Mouse (Mus musculus): Measurements from ENCODE around the gene Plekhh2. TPM values are rescaled to one million over a fixed set of nuclear protein-coding genes. Genes with fewer than 3 reads are reported as not detected.

The Plekhh2 gene
- polyA plus RNA-seq, 1 experiment from 2014 or later = 0.45 TPM

DNA sequence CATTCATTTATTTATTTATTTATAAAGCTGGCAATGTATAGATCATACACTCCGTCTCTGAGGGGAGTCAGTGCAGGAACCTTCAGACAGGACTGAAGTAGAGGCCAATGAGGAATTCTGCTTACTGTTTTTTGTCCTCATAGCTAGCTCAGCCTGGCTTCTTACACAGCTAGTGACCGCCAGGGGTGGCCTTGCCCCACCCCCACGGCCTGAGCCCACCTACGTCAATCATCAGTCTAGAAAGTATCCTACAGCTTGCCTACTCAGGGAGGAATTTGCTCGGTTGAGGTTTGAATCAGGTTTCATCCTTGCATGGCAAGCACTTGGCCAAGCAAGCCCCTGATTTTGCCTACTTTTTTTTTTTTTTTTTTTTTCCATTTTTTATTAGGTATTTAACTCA is 4.2 kb downstream of the Plekhh2 start:
- H3K9ac ChIP-seq = no peak overlapping the region
- H3K4me1 ChIP-seq (replicated peaks) = 0 out of 2 replicates have a peak, but pooled peaks cover 3% of the 10 kb centered on the region
- no peak for ATAC-seq (ENCODE audit: insufficient read depth)
- H3K9me3 ChIP-seq (replicated peaks) = no peaks in the 10 kb centered on the region
- H3K36me3 ChIP-seq (replicated peaks) = no peaks in the 10 kb centered on the region
- H3K4me3 ChIP-seq (replicated peaks) = no peak overlapping the region
- no peak overlapping the region for H3K4me2 ChIP-seq
- peaks cover 25% of the 10 kb centered on the region for H3K27me3 ChIP-seq
- no peak overlapping the region for H3K27ac ChIP-seq (replicated peaks)
- 56% methylated on average over 5 of the region's 5 CpGs for WGBS (ENCODE audit: insufficient replicate concordance)

DNA sequence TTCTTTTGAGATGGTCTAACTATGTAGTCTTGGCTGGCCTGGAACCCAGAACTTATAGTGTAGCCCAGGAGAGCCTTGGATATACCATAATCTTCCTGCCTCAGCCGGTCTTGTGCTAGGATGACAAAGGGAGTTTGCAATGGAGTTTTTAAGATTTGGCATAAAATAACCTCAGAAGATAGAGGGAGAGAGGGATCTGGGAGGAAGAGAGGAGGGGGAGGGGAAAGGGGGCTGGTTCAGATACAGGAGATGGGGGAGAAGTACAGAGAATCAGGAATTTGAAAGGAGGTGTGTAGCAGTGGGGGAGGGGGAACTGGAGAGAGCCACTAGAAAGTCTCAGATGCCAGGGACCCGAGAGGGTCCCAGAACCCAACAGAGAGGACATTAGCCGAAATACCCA is 7.7 kb downstream of the Plekhh2 start:
- H3K4me3 ChIP-seq (replicated peaks) = no peak overlapping the region
- ATAC-seq (ENCODE audit: insufficient read depth) = no peak
- no peak overlapping the region for H3K9ac ChIP-seq
- peaks cover 1% of the 10 kb centered on the region; the same call in 1 of the 2 replicates for H3K27me3 ChIP-seq
- no peak overlapping the region for H3K4me2 ChIP-seq
- no peaks in the 10 kb centered on the region for H3K4me1 ChIP-seq (replicated peaks)
- H3K36me3 ChIP-seq (replicated peaks) = no peaks in the 10 kb centered on the region
- 60% methylated on average over 3 of the region's 3 CpGs for WGBS (ENCODE audit: insufficient replicate concordance)
- H3K27ac ChIP-seq (replicated peaks) = no peak overlapping the region
- H3K9me3 ChIP-seq (replicated peaks) = no peaks in the 10 kb centered on the region

DNA sequence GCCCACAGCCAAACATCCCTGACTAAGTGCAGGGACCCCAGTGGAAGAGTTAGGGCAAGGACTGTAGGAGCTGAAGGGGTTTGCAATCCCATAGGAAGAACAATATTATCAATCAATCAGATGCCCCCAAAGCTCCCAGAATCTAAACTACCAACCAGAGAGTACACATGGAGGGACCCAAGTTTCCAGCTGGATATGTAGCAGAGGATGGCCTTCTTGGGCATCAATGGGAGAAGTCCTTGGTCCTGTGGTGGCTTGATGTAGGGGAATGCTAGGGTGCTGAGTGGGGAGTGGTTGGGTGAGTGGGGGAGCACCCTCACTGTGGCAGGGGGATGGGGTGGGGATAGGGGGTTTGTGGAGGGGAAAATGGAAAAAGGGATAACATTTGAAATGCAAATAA is 8.4 kb downstream of the Plekhh2 start:
- Histone ChIP-seq H3K27ac (replicated peaks) (no peak overlapping the region), H3K9me3 (replicated peaks) (no peaks in the 10 kb centered on the region), H3K4me2 (no peak overlapping the region), H3K4me1 (replicated peaks) (no peaks in the 10 kb centered on the region), H3K4me3 (replicated peaks) (no peak overlapping the region), H3K36me3 (replicated peaks) (no peaks in the 10 kb centered on the region), H3K27me3 (no peaks in the 10 kb centered on the region), H3K9ac (no peak overlapping the region)
- no peak for ATAC-seq (ENCODE audit: insufficient read depth)

DNA sequence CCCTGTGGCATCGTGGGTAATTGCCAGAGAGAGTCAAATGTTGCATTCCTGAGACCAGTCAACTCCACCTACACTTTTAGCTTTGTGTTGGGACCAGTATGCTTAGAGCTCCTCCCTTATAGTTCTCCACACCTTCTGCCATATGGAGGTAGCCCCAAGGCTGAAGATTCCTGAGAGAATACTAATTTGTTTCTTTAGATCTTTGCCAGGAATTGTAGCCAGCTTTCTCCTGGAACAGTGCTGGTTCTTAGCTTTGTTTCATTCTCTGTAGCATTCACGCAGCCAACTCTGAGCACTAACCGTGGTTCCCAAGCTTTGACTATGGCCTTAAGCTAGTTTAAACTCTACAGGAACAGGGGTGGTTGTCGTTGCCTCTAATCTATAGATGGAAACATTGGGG is 17.7 kb downstream of the Plekhh2 start:
- H3K27ac ChIP-seq (replicated peaks) = no peak overlapping the region
- H3K4me2 ChIP-seq = no peak overlapping the region
- H3K4me1 ChIP-seq (replicated peaks) = no peaks in the 10 kb centered on the region
- no peak overlapping the region for H3K4me3 ChIP-seq (replicated peaks)
- WGBS (ENCODE audit: insufficient replicate concordance) = 57% methylated on average over 4 of the region's 4 CpGs
- no peaks in the 10 kb centered on the region for H3K9me3 ChIP-seq (replicated peaks)
- no peak for ATAC-seq (ENCODE audit: insufficient read depth)
- no peak overlapping the region for H3K9ac ChIP-seq
- no peaks in the 10 kb centered on the region for H3K36me3 ChIP-seq (replicated peaks)
- H3K27me3 ChIP-seq = no peaks in the 10 kb centered on the region

DNA sequence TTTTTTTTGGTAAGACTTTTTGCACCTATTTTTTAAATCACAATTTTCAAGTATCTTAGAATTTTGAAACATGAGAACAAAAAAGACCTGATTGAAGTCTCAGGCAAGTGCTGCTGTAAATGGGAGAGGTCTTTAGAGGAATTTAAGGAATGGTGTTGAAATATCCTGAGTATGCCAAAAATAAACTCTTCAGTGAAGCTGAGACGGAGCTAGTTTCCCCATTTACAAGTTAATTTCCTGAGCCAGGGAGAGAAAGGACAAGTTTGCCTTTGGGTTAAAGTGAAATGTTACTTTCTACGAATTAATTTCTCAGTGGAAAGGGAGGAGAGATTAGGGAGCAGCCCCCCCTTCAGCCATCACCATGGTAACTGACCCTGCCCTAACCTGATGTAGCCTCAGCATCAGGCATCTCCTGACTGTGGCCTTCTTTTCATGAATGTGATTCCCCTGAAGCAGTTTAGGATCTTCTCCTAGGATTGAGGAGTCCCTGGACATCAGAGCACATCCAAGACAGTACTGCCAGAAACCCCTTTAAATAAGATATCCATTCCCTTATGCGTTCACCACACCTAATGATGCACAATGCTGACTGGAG is 18.6 kb downstream of the Plekhh2 start:
- H3K27ac ChIP-seq (replicated peaks) = no peak overlapping the region
- WGBS (ENCODE audit: insufficient replicate concordance) = 33% methylated on average over 3 of the region's 3 CpGs

DNA sequence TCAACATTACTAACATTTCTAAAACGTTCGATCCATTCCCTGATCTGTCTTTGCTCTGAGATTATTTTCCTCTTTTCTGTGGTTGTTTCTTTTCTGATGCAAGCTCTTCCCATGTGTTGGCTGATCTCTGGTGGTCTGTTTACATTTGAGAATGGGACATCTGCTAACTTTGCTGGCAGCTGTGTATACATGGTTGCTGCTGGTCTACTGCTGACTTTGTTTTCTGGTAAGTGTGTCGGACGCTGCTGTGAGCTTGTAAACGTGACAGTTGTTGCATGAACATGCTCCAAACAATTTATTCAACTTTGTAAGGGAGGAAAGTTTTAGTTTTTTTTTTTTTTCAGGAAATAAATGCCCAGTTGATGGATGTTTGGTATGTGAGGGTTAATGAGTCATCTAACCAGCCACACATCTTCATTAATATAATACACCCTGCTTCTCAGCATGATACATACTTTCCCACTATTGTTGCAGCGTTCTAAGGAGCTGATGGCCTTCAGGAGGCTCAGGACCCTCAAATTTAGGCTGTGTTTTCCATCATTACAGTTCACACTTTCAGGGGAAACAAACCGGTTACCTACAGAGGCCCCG is 21.3 kb downstream of the Plekhh2 start:
- no peaks in the 10 kb centered on the region for H3K27me3 ChIP-seq
- no peak overlapping the region for H3K9ac ChIP-seq
- ATAC-seq (ENCODE audit: insufficient read depth) = no peak
- H3K4me2 ChIP-seq = no peak overlapping the region
- 55% methylated on average over 8 of the region's 8 CpGs for WGBS (ENCODE audit: insufficient replicate concordance)
- H3K27ac ChIP-seq (replicated peaks) = no peak overlapping the region
- no peaks in the 10 kb centered on the region for H3K4me1 ChIP-seq (replicated peaks)
- no peak overlapping the region for H3K4me3 ChIP-seq (replicated peaks)
- no peaks in the 10 kb centered on the region for H3K9me3 ChIP-seq (replicated peaks)
- H3K36me3 ChIP-seq (replicated peaks) = no peaks in the 10 kb centered on the region

More for the DNA sequence above, 18.6 kb downstream of the Plekhh2 start:
- Histone ChIP-seq H3K36me3 (replicated peaks) (no peaks in the 10 kb centered on the region), H3K9ac (no peak overlapping the region), H3K4me2 (no peak overlapping the region), H3K9me3 (replicated peaks) (no peaks in the 10 kb centered on the region), H3K27me3 (no peaks in the 10 kb centered on the region), H3K4me3 (replicated peaks) (no peak overlapping the region), H3K4me1 (replicated peaks) (no peaks in the 10 kb centered on the region)
- ATAC-seq (ENCODE audit: insufficient read depth) = no peak

DNA sequence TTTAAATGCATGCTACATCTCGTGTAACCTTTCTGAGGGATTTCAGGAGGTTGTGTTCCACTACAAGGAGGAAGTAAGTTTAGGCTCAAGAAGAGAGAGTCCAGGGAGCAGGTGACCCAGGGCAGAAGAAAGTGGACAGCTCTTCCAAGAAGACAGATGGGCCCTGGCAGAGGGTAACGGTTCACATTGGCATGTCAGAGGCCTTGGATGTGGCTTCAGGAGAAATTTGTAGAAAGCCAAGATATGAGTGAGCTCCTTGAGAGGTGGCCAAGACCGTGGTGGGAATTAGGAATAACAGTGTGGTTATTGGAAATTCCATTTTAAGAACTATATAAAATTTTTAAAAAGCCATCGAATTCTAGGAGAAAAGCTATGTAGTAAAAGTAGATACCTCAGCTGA is 22.1 kb downstream of the Plekhh2 start:
- ATAC-seq (ENCODE audit: insufficient read depth) = no peak

DNA sequence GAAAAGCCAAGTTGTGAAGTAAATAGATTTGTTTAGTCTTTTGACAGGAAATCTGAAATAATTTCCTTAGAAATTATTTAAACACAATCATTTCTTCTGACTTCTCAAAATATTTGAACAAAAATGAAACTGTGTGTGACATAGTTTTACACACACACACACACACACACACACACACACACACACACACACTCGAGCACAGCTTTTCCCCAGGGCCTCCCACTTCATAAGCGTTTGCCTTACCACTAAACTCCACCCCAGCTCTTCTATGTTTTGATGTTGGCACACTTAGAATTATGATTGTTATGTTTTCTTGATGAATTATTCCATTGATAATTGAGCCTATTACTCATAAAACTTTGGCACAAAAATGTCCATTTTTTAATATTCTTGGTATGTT is 22.9 kb downstream of the Plekhh2 start:
- H3K9ac ChIP-seq = no peak overlapping the region
- no peak overlapping the region for H3K27ac ChIP-seq (replicated peaks)
- no peak for ATAC-seq (ENCODE audit: insufficient read depth)
- no peak overlapping the region for H3K4me2 ChIP-seq
- H3K4me3 ChIP-seq (replicated peaks) = no peak overlapping the region
- H3K27me3 ChIP-seq = no peaks in the 10 kb centered on the region
- H3K36me3 ChIP-seq (replicated peaks) = no peaks in the 10 kb centered on the region
- no peaks in the 10 kb centered on the region for H3K9me3 ChIP-seq (replicated peaks)
- no peaks in the 10 kb centered on the region for H3K4me1 ChIP-seq (replicated peaks)
- WGBS (ENCODE audit: insufficient replicate concordance) = 62% methylated on average over 2 of the region's 2 CpGs

More for the DNA sequence above, 22.1 kb downstream of the Plekhh2 start:
- Histone ChIP-seq H3K4me3 (replicated peaks) (no peak overlapping the region), H3K9me3 (replicated peaks) (no peaks in the 10 kb centered on the region), H3K9ac (no peak overlapping the region), H3K4me1 (replicated peaks) (no peaks in the 10 kb centered on the region), H3K4me2 (no peak overlapping the region), H3K27ac (replicated peaks) (no peak overlapping the region), H3K27me3 (no peaks in the 10 kb centered on the region), H3K36me3 (replicated peaks) (no peaks in the 10 kb centered on the region)
- 55% methylated on average over 4 of the region's 4 CpGs for WGBS (ENCODE audit: insufficient replicate concordance)

DNA sequence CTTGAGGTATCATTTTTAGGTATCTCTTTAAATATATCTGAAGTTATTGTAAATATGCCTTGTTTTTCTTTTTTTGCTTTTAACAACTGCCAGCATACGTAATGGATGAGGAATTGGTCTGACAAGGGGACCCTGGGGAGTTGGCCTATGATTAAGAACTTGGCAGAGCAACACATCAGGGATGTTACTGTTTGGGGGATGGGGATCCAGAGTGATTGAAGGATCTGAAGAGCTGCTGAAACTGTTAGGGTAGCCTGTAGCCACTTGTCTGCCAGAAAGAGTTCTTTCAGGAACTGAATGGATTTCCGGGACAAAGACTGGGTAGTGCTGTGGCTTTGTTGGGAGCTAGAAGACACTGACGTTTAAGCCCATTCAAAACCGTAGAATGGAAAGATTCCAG is 23.5 kb downstream of the Plekhh2 start:
- Histone ChIP-seq H3K4me1 (replicated peaks) (no peaks in the 10 kb centered on the region), H3K27me3 (no peaks in the 10 kb centered on the region), H3K36me3 (replicated peaks) (no peaks in the 10 kb centered on the region), H3K27ac (replicated peaks) (no peak overlapping the region), H3K9ac (no peak overlapping the region), H3K4me3 (replicated peaks) (no peak overlapping the region), H3K4me2 (no peak overlapping the region), H3K9me3 (replicated peaks) (no peaks in the 10 kb centered on the region)
- no peak for ATAC-seq (ENCODE audit: insufficient read depth)
- WGBS (ENCODE audit: insufficient replicate concordance) = 69% methylated on average over 4 of the region's 4 CpGs

DNA sequence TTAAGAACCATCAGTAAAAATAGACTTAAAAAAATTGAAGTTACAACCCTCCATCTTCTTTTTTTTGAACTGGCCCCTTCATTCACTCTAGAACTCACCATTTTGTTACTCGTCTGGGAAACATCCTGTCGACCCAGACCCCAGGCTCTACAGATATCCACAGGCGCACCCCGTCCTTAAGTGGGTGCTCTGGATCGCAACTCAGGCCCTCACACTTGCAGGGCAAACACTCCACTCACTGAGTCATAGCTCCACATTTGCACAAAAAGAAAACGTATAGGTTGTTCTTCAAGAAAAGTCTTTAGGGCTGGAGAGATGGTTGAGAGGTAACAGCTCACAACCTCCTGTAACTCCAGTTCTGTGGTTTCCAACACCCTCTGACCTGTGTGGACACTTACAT is 25.6 kb downstream of the Plekhh2 start:
- Histone ChIP-seq H3K27me3 (no peaks in the 10 kb centered on the region), H3K36me3 (replicated peaks) (no peaks in the 10 kb centered on the region), H3K9ac (no peak overlapping the region), H3K9me3 (replicated peaks) (no peaks in the 10 kb centered on the region), H3K4me1 (replicated peaks) (no peaks in the 10 kb centered on the region), H3K4me3 (replicated peaks) (no peak overlapping the region), H3K27ac (replicated peaks) (no peak overlapping the region), H3K4me2 (no peak overlapping the region)
- 75% methylated on average over 6 of the region's 6 CpGs for WGBS (ENCODE audit: insufficient replicate concordance)
- ATAC-seq (ENCODE audit: insufficient read depth) = no peak

DNA sequence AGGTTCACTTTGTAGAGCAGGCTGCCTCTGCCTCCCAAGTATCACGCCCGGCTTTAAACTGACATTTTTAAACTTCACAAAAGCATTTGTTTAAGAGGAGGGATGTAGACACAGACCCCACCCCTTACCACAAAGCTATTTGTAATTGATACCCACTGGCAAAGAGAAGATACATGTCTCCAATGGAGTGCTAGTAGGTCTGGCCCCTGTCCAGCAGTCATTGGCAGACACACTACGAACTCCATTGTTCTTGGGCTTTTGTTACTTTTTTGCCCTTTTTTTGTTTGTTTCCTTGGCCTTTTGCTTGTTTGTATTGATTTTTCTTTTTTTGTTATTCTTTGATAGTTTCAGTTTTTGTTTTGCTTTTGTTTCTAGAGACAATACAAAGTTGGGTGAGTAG is 26.3 kb downstream of the Plekhh2 start:
- WGBS (ENCODE audit: insufficient replicate concordance) = 73% methylated on average over 3 of the region's 3 CpGs
- no peak for ATAC-seq (ENCODE audit: insufficient read depth)
- H3K4me1 ChIP-seq (replicated peaks) = no peaks in the 10 kb centered on the region

DNA sequence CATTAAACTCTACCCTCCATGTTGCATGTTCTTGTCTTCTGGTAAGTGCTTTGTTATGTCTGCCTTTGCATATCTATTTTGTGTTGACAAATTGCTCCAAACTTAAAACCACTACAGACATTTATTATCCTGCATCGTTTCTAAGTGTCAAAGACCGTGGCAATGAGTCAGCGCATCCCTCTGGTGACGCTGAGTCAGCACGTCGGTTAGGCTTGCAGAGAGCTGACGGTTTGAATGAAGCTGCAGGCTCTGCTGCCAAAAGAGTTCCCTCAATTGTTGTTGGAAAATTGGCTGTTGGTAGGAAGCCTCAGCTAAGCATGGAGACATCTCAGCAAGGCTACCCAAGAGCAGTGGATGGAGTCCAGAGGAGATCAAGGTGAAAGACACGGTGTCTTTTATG is 28.9 kb downstream of the Plekhh2 start:
- Histone ChIP-seq H3K27me3 (no peaks in the 10 kb centered on the region), H3K9ac (no peak overlapping the region), H3K27ac (replicated peaks) (no peak overlapping the region), H3K9me3 (replicated peaks) (no peaks in the 10 kb centered on the region), H3K36me3 (replicated peaks) (no peaks in the 10 kb centered on the region), H3K4me3 (replicated peaks) (no peak overlapping the region), H3K4me2 (no peak overlapping the region), H3K4me1 (replicated peaks) (no peaks in the 10 kb centered on the region)
- whole genome bisulfite sequencing (ENCODE audit: insufficient replicate concordance) = 40% methylated on average over 8 of the region's 8 CpGs
- no peak for ATAC-seq (ENCODE audit: insufficient read depth)

More for the DNA sequence above, 26.3 kb downstream of the Plekhh2 start:
- Histone ChIP-seq H3K9me3 (replicated peaks) (no peaks in the 10 kb centered on the region), H3K27ac (replicated peaks) (no peak overlapping the region), H3K4me2 (no peak overlapping the region), H3K4me3 (replicated peaks) (no peak overlapping the region), H3K36me3 (replicated peaks) (no peaks in the 10 kb centered on the region), H3K27me3 (no peaks in the 10 kb centered on the region), H3K9ac (no peak overlapping the region)
